Mouse (Mus musculus): ENCODE data around the gene Uhrf1. TPM values are rescaled to one million over a fixed set of nuclear protein-coding genes. Genes with fewer than 3 reads are reported as not detected.
"Not testable (repeated sequence)": the region's sequence is repeated elsewhere in the genome, so short reads cannot be mapped to it uniquely, and the experiment has no call there.

Uhrf1 gene
- total RNA-seq (2021) = 10 to 100 TPM; 28.5 to 34.8 TPM
- long read RNA-seq, experiment 1, transcript Uhrf1-201 (17 exons, 3,586 nt) = major isoform, 12 of 25 reads
- long read RNA-seq, experiment 1, partial matches to known transcripts = 7 of 25 reads
- long read RNA-seq, experiment 1, other reads (novel, unspliced or antisense) = 1 of 25 reads
- long read RNA-seq, experiment 2, transcript Uhrf1-201 (17 exons, 3,586 nt) = major isoform, 8 of 16 reads
- long read RNA-seq, experiment 2, partial matches to known transcripts = 2 of 16 reads
- long read RNA-seq, experiment 2, other reads (novel, unspliced or antisense) = 1 of 16 reads

DNA sequence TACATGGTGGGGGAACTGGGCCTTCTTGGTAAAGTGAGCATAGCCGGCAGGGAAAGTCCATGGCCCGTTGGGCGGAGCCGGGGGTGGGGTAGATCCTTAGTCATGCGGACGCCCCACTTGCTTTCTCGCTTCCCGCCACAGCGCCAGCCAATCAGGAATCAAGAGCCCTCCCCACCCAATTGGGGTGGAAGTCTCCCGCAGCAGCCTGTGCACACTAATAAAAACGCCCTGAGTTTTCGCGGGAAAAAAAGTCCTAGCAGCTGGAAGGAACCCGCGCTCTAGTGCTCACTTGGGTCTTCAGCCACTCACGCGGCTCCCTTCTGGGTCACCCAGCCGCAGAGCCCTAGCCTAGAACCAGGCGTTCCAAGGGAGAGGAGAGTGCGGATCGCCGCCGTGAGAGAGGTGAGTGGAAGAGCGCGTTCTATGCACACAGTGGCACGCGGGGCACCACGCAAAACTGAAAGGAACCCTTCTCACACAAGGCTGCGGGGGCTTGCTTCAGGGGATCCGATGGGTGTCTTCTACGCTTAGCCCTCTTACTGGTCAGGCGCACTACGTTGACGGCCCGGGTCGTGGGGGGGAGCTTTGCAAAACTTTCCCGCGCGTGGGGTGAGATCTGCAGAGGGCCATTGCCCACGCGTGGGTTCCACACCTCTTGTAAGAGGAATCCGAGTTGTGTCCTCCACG is at the start of gene Uhrf1:
Gene Uhrf1 (plus strand): TSS at position 162 of the 687 bp plus-strand sequence.
- DNase-seq = peak; percentile 92

DNA sequence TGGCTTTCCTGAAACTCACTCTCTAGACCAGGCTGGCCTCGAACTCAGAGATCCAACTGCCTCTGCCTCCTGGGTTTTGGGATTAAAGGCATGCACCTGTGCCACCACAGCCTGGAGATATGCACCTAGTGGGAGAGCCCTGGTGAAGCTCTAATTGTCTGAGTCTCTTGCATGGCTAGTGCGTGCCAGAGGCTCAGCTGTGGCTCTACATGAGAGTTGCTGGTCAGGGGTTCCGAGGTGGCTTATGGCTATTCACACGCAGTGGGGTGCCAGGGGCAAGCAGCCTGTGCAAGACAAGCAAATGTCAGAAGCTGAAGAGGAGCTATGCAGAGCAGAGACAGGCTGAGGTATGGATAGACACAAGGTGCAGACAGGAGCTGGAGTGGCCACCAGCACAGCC is 48.4 kb upstream of the Uhrf1 start:
- no peak for DNase-seq

DNA sequence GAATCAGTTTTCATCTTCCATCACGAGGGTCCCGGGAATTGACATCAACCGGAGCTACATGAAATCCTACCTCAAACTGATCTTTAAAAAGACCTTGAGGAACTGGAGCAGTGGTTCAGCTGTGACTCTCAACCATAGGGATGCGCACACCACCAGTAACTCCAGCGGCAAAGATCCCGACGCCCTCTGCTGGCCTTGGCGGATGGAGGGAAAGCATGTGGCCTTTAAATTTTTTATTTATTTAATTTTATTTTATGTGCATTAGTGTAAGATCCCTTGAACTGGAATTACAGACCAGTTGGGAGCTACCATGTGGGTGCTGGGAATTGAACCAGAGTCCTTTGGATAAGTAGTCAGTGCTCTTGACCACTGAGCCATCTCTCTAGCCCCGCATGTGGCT is 47.7 kb upstream of the Uhrf1 start:
- DNase-seq = peak; percentile 60

DNA sequence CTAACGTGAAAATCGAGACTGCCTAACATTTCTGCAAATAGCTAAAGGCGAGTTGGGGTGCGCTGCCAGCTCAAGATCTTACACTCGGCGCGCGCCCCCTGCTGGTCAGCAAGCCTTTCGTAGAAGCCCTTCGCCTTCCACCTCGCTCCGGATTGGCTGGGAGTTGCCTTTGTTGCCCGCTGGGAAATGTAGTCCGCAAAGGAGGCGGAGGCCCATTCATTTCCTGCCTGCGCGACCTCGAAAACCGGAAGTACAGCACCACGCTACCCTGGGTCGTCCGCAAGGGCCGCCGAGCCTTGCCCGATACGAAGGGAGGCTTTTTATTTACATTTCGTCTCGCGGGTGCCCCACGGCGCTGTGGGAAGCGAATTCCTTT is 47.3 kb upstream of the Uhrf1 start:
- peak; percentile 99 for DNase-seq

- DNase-seq = peak; percentile 90
These were observed 46.8 kb upstream of the Uhrf1 start, which contains the start of gene Fem1a for GRCm38 (mm10) chr17:56256239-56256881. Gene Fem1a (plus strand): TSS chr17:56256810.

GRCm38 (mm10) chr17:56257181-56257894 is 45.8 kb upstream of the Uhrf1 start:
- peak; percentile 50 for DNase-seq

DNA sequence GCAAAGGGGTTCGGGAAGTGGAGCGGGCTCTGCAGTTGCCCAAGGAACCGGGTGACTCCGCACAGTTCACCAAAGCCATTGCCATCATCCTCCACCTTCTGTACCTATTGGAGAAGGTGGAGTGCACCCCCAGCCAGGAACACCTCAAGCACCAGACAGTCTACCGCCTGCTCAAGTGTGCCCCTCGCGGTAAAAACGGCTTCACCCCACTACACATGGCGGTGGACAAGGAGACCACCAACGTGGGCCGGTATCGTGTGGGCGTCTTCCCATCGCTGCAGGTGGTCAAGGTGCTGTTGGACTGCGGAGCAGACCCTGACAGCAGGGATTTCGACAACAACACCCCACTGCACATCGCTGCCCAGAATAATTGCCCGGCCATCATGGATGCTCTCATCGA is 44.9 kb upstream of the Uhrf1 start:
- DNase-seq = not testable (repeated sequence)

DNA sequence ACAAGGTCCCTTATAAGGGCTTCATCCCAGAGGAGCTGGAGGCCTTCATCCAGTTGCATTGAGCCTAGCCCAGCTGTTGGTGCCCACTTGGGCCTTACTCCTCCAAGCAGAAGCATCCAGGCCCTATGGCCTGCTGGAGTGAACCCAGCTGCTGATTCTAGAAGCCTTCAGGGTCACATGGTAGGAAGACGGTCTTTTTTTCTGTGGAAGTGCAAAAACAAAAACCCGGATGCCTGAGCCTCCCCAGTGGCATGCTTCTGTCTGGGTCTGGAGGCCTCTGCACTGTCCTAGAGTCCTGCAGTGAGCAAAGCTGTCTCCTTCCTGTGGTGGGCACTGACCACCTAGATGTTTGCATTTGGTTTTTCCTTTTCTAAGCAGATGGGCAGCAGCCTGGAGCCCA is 44.3 kb upstream of the Uhrf1 start:
- DNase-seq = not testable (repeated sequence)

- DNase-seq = no peak
These were observed 43.7 kb upstream of the Uhrf1 start for GRCm38 (mm10) chr17:56259301-56260037.

DNA sequence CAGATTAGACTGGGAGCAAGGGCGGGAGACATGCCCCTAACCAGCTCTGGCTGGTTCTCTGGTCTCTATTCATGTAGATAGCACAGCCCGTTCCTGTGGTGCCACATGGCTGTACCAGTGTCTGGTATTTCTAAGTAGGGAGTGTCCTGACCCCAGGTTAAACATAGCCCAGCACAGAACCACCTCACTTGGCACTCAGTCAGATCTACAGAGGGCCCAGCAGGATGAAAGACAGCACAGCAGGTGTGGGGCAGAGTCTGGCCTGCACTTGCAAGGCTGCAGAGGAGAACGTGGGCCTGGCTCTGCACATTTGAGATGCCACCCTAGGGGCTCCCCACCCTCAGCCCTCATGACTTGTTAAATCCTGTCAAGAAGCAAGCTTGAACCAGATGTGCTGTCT is 42.0 kb upstream of the Uhrf1 start:
- DNase-seq = no peak

GRCm38 (mm10) chr17:56262645-56263094 is 40.5 kb upstream of the Uhrf1 start:
- DNase-seq = no peak

DNA sequence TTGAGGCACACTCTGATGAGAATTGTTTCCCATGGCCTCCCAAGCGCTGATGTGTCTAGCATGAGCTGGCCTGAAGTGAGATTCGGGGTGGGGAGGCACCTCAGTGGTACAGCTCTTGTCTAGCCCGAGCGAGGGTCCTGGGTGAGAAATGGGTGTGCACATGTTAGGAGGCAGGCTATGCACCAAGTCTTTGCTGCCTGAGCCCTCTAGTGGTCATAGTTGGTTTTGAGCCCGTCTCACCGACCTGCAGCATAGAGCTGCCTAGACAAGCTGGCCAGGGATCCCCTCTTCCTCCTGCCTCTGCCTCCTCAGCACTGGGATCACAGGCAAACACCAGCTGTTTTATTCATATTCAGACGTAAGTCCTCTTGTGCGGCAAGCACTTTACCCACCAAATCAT is 39.1 kb upstream of the Uhrf1 start:
- DNase-seq = peak; percentile 87

DNA sequence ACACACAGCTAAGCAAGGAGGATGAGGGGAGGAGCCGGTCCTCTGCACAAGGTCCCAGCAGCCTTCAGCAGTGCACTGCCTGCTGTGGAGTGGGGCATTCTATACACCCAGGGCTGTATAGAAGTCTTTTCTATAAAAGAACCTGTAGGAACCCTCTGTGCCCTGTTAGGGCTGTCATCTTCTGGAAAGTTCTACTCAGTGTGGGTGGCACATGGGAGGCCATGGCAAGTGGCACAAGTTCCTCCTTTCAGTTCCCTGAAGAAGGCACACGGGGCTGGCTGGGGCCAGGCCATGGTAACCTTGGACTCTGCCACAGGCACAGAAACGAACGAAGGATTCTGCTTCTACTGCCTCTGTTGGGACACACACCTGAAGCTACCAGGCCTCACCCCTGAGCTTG is 38.1 kb upstream of the Uhrf1 start:
- no peak for DNase-seq

GRCm38 (mm10) chr17:56265869-56266268 is 37.3 kb upstream of the Uhrf1 start:
- DNase-seq = peak; percentile 50

- DNase-seq = peak; percentile 62
These were observed 36.9 kb upstream of the Uhrf1 start for GRCm38 (mm10) chr17:56266271-56266670.

DNA sequence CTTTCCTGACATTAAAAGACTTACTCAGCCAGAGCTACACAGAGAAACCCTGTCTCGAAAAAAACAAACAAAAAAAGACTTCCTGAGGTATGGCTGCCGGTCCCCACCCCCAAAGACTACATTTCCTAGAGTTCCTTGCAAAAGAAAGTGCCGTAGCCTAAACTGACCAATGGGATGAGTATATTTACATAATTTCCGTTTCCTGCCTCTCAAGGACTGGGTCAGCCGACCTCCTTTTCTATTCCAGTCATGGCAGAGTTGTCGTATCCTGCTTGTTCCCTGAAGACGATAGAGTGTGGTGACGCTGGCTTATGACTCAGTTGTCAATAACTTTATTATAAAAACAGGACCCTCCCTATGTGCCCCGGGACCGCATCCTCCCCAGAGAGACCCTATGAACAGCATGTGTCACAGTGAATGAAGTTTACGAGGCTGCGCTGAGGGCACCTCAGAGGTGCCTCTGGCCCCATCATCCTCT is 33.9 kb upstream of the Uhrf1 start:
- peak; percentile 68 for DNase-seq

- no peak for DNase-seq
These were observed 33.4 kb upstream of the Uhrf1 start for GRCm38 (mm10) chr17:56269741-56270140.

DNA sequence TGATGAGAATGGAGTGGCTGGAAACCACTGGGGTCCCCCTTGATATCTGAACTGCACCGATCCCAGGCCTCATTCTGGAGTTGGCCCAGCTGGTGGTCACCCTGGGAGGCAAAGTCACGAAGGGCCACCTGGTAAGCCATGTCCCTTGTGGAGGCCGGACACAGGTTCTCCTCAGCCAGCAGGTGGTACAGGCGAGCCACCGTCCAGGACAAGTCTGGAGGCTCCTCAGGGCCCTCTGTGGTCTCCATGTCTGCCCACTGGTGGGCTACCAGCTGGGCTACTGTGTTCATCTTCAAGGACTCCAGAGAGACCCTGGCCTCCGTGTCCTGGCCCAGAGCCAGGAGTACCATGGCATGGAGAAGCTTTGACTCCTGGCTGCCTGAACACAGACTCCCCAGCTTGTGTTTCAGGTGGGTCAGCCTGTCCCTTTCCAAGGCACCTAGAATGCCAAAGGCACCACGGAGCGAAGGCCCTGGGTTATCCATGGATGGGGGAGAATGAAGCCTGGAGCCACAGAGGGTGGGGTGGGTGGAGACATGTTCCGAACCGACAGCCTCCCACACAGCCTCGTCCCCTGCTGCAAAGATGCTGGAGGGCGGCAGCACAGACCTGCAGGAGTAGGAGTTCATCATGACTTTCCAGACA is 31.4 kb upstream of the Uhrf1 start:
- DNase-seq = no peak

- DNase-seq = no peak
These were observed 30.5 kb upstream of the Uhrf1 start for GRCm38 (mm10) chr17:56272644-56273043.

DNA sequence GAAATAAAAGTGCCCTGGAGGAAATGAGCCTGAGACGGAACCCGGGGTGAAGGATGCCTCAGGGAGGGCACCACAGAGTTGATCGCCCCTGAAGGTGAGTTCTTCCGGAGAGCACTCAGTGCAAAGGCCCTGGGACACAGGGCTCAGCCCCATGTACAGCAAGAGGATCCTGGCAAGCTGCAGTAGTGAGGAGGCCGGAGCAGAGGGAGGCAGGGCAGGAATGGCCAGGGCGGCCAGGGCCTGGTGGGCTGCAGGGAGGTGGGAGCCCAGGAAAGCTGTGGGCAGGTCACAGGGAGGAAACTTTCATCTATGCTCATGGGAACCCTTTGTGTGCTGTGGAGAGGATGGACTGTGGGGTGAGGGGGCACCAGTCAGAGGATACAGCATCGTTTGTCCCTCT is 29.6 kb upstream of the Uhrf1 start:
- no peak for DNase-seq

DNA sequence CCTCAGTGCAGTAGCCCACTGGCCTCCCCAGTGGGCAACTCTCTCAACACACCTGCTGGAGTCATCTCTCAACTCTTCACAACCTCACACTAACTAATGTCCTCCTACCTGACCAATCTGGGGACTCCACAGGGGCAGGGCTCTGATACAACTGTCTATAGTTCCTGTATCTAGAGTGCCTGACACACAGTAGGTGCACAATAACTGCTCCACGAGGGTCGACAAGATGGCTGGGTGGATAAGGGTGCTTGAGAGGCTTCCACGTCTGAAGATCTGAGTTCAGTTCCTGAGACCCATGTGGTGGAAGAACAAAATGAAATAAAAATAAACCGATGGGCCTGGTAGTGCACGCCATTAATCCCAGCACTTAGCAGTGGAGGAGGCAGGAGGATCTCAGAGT is 29.1 kb upstream of the Uhrf1 start:
- no peak for DNase-seq
